Mouse (Mus musculus): ENCODE measurements around the gene Nectin4. TPM values are rescaled to one million over a fixed set of nuclear protein-coding genes. Genes with fewer than 3 reads are reported as not detected.
A peak's percentile ranks its signal among the peaks of the same experiment; 100 is the strongest.

The Nectin4 gene
- total and polyA plus RNA-seq, 3 experiments = 0.30 to 2.7 (median 0.49) TPM

GRCm38 (mm10) chr1:171328244-171328643, 41.7 kb upstream of the Nectin4 start:
- peak; percentile 52 for DNase-seq (ENCODE audit: extremely low read depth)

GRCm38 (mm10) chr1:171328839-171329432, 41.0 kb upstream of the Nectin4 start, which contains the start of gene Dedd:
Dedd (plus strand) TSS chr1:171329145.
- peak; percentile 92 for DNase-seq (ENCODE audit: extremely low read depth)
- peak within 1 kb of the TSS; percentile 91 for H3K27ac ChIP-seq (ENCODE audit: insufficient read depth, low read depth)
- H3K4me2 ChIP-seq (ENCODE audit: insufficient read depth, low read depth, poor library complexity, severe bottlenecking) = peak within 1 kb of the TSS; percentile 99
- H3K36me3 ChIP-seq (replicated peaks in 1 of 2; ENCODE audit: control insufficient read depth in 1 of 2, insufficient read depth in 1 of 2, low read length in 1 of 2) = peaks cover 2 to 40% of the 10 kb centered on the region in 2 experiments
- peak within 1 kb of the TSS; percentile 85 to 98 (median 90) for H3K4me3 ChIP-seq (replicated peaks in 1 of 3; ENCODE audit: low read depth in 2 of 3, low read length in 2 of 3, poor library complexity in 1 of 3)
- no peaks in the 10 kb centered on the region for H3K9me3 ChIP-seq (replicated peaks; ENCODE audit: low read length)
- H3K27me3 ChIP-seq (replicated peaks) = no peaks in the 10 kb centered on the region
- dilution Hi-C loops (cut with MboI; ENCODE audit: extremely low pct_ligation_motif_present, extremely low pct_unique_long_range_greater_than_20kb, low sequenced_read_pairs) (no loop called here), in situ Hi-C loops (cut with MboI; ENCODE audit: low pct_ligation_motif_present, low pct_unique_long_range_greater_than_20kb, low sequenced_read_pairs) (no loop called here)
- H3K79me2 ChIP-seq (replicated peaks; ENCODE audit: control insufficient read depth, extremely low read depth, insufficient read depth, poor library complexity, severe bottlenecking) = peaks cover 51% of the 10 kb centered on the region
- peaks cover 13 to 54% of the 10 kb centered on the region in 2 experiments for H3K4me1 ChIP-seq (ENCODE audit: control insufficient read depth in 1 of 2, insufficient read depth in 2 of 2)
- peak within 1 kb of the TSS; percentile 95 for H3K9ac ChIP-seq (ENCODE audit: insufficient read depth, low read depth)
- TF ChIP-seq ZNF384 (IDR thresholded peaks at IDR 0.05; ENCODE audit: low read depth, low read length) (0 out of 2 replicates have a peak, but pooled peaks have one; percentile 22), IRF4 (IDR thresholded peaks at IDR 0.05; ENCODE audit: low read depth, low read length) (peak; percentile 43; the same call in 1 of the 2 replicates), TBP (conservative IDR thresholded peaks at IDR 0.05; ENCODE audit: low read depth, low read length) (peak; percentile 45; the same call in 1 of the 2 replicates), PAX5 (IDR thresholded peaks at IDR 0.05; ENCODE audit: low read length) (no peak), MAX (IDR thresholded peaks at IDR 0.05; ENCODE audit: low read length) (peak; percentile 64; the same call in 1 of the 2 replicates), MAFK (IDR thresholded peaks at IDR 0.05; ENCODE audit: insufficient replicate concordance, low read length) (no peak), POLR2AphosphoS2 (IDR thresholded peaks at IDR 0.05; ENCODE audit: low read depth, low read length) (0 out of 2 replicates have a peak, but pooled peaks have one; percentile 45), GABPA (IDR thresholded peaks at IDR 0.05; ENCODE audit: insufficient replicate concordance, low read depth, low read length) (no peak; the same call in 1 of the 2 replicates), USF2 (conservative IDR thresholded peaks at IDR 0.05; ENCODE audit: low read depth, low read length) (no peak), MAZ (IDR thresholded peaks at IDR 0.05; ENCODE audit: low read depth, low read length) (no peak; the same call in 1 of the 2 replicates), CTCF (conservative IDR thresholded peaks at IDR 0.05 in 1 of 2, IDR thresholded peaks at IDR 0.05 in 1 of 2; ENCODE audit: low read depth in 2 of 2, low read length in 2 of 2) (no peak), ZMIZ1 (IDR thresholded peaks at IDR 0.05; ENCODE audit: low read depth, low read length) (peak; percentile 75), USF1 (IDR thresholded peaks at IDR 0.05; ENCODE audit: low read depth, low read length) (no peak), NRF1 (IDR thresholded peaks at IDR 0.05; ENCODE audit: low read depth, low read length) (peak; percentile 82), SIN3A (IDR thresholded peaks at IDR 0.05; ENCODE audit: low read length) (peak; percentile 81), MYC (IDR thresholded peaks at IDR 0.05; ENCODE audit: low read depth, low read length) (0 out of 2 replicates have a peak, but pooled peaks have one; percentile 39), ELF1 (IDR thresholded peaks at IDR 0.05; ENCODE audit: low read depth, low read length) (peak; percentile 93), ZC3H11A (IDR thresholded peaks at IDR 0.05; ENCODE audit: low read depth, low read length) (no peak), CHD1 (IDR thresholded peaks at IDR 0.05; ENCODE audit: low read depth, low read length) (no peak), UBTF (IDR thresholded peaks at IDR 0.05; ENCODE audit: low read depth, low read length) (peak; percentile 84), BHLHE40 (IDR thresholded peaks at IDR 0.05; ENCODE audit: low read depth, low read length) (no peak), JUND (conservative IDR thresholded peaks at IDR 0.05; ENCODE audit: low read depth, low read length) (no peak), SMC3 (IDR thresholded peaks at IDR 0.05; ENCODE audit: low read depth, low read length) (no peak), MEF2A (IDR thresholded peaks at IDR 0.05; ENCODE audit: borderline replicate concordance, low read depth, low read length) (no peak), TCF12 (IDR thresholded peaks at IDR 0.05; ENCODE audit: low read depth, low read length) (0 out of 2 replicates have a peak, but pooled peaks have one; percentile 53), E2F4 (IDR thresholded peaks at IDR 0.05; ENCODE audit: insufficient replicate concordance, low read depth, low read length) (no peak), MXI1 (IDR thresholded peaks at IDR 0.05; ENCODE audit: low read depth, low read length) (peak; percentile 43; the same call in 1 of the 2 replicates), CHD2 (IDR thresholded peaks at IDR 0.05; ENCODE audit: low read length) (peak; percentile 96), RAD21 (IDR thresholded peaks at IDR 0.05; ENCODE audit: low read depth, low read length) (no peak)

More at GRCm38 (mm10) chr1:171328244-171328643, 41.7 kb upstream of the Nectin4 start:
- Histone ChIP-seq H3K9me3 (replicated peaks; ENCODE audit: low read length) (no peaks in the 10 kb centered on the region), H3K36me3 (replicated peaks in 1 of 2; ENCODE audit: control insufficient read depth in 1 of 2, insufficient read depth in 1 of 2, low read length in 1 of 2) (peaks cover 2 to 37% of the 10 kb centered on the region in 2 experiments), H3K79me2 (replicated peaks; ENCODE audit: control insufficient read depth, extremely low read depth, insufficient read depth, poor library complexity, severe bottlenecking) (peaks cover 51% of the 10 kb centered on the region), H3K4me1 (ENCODE audit: control insufficient read depth in 1 of 2, insufficient read depth in 2 of 2) (peaks cover 13 to 47% of the 10 kb centered on the region in 2 experiments), H3K9ac (ENCODE audit: insufficient read depth, low read depth) (peak overlapping the region; percentile 95), H3K27me3 (replicated peaks) (no peaks in the 10 kb centered on the region), H3K4me3 (replicated peaks in 1 of 3; ENCODE audit: low read depth in 2 of 3, low read length in 2 of 3, poor library complexity in 1 of 3) (peak overlapping the region; percentile 85 to 98 (median 90)), H3K27ac (ENCODE audit: insufficient read depth, low read depth) (peak overlapping the region; percentile 91), H3K4me2 (ENCODE audit: insufficient read depth, low read depth, poor library complexity, severe bottlenecking) (peak overlapping the region; percentile 98)
- in situ Hi-C loops (cut with MboI; ENCODE audit: low pct_ligation_motif_present, low pct_unique_long_range_greater_than_20kb, low sequenced_read_pairs) (no loop called here), dilution Hi-C loops (cut with MboI; ENCODE audit: extremely low pct_ligation_motif_present, extremely low pct_unique_long_range_greater_than_20kb, low sequenced_read_pairs) (no loop called here)
- TF ChIP-seq NRF1 (IDR thresholded peaks at IDR 0.05; ENCODE audit: low read depth, low read length) (no peak), E2F4 (IDR thresholded peaks at IDR 0.05; ENCODE audit: insufficient replicate concordance, low read depth, low read length) (no peak), UBTF (IDR thresholded peaks at IDR 0.05; ENCODE audit: low read depth, low read length) (no peak), CTCF (conservative IDR thresholded peaks at IDR 0.05 in 1 of 2, IDR thresholded peaks at IDR 0.05 in 1 of 2; ENCODE audit: low read depth in 2 of 2, low read length in 2 of 2) (no peak), HCFC1 (IDR thresholded peaks at IDR 0.05; ENCODE audit: low read depth, low read length) (no peak), MYC (IDR thresholded peaks at IDR 0.05; ENCODE audit: low read depth, low read length) (no peak), KAT2A (IDR thresholded peaks at IDR 0.05; ENCODE audit: insufficient replicate concordance, low read length) (no peak)
